Mouse (Mus musculus) ES-E14 (cell line): ENCODE measurements around the gene Taar3. TPM values are rescaled to one million over a fixed set of nuclear protein-coding genes. Genes with fewer than 3 reads are reported as not detected.

ENCODE experiments used
- DNase-seq: peaks from one replicate; pipeline ENCODE4 v3.0.0-alpha.2; 2013; ENCODE audit warnings: low read depth, low spot score
- H3K27ac ChIP-seq: 2 replicates; pipeline ENCODE4 v1.5.1; 2012; ENCODE audit warnings: low read depth, mild to moderate bottlenecking, low read length, moderate library complexity, mixed read lengths; ENCODE audit not compliant: poor library complexity, insufficient read depth, severe bottlenecking
- H3K36me3 ChIP-seq: 2 replicates; pipeline ENCODE4 v1.6.1; 2012; ENCODE audit warnings: mild to moderate bottlenecking, low read length, moderate library complexity, mixed read lengths; ENCODE audit not compliant: control insufficient read depth, poor library complexity, insufficient read depth, severe bottlenecking
- H3K4me1 ChIP-seq, 2 experiments: fragments of 150-350 bp in 1 of 2; sonication (generic) in 1 of 2; 2 replicates each; pipeline ENCODE4 v1.6.1; 2012; ENCODE audit warnings: low read length in 2 of 2, mild to moderate bottlenecking in 1 of 2, mixed read lengths in 1 of 2; ENCODE audit not compliant: control insufficient read depth in 2 of 2, insufficient read depth in 2 of 2, poor library complexity in 1 of 2
- H3K4me3 ChIP-seq, 2 experiments: fragments of 150-350 bp in 1 of 2; sonication (generic) in 1 of 2; 2 replicates each; pipeline ENCODE4 v1.5.1; 2012; ENCODE audit warnings: low read length in 2 of 2, low read depth in 1 of 2, mild to moderate bottlenecking in 1 of 2, mixed read lengths in 1 of 2; ENCODE audit not compliant: insufficient read depth in 1 of 2, poor library complexity in 1 of 2, severe bottlenecking in 1 of 2
- H3K9ac ChIP-seq: 2 replicates; pipeline ENCODE4 v1.6.1; 2012; ENCODE audit warnings: low read depth, mild to moderate bottlenecking, low read length, mixed read lengths; ENCODE audit not compliant: poor library complexity, insufficient read depth, severe bottlenecking
- H3K9me3 ChIP-seq: fragments of 150-350 bp; sonication (generic); 2 replicates; pipeline ENCODE4 v1.6.1; 2012; ENCODE audit warnings: low read depth, mild to moderate bottlenecking, low read length; ENCODE audit not compliant: control insufficient read depth, insufficient read depth
- CHD2 ChIP-seq: IDR thresholded peaks from 2 replicates; pipeline ENCODE4 v1.6.1; 2014; ENCODE audit warnings: mild to moderate bottlenecking, low read depth, low read length, inconsistent platforms
- HCFC1 ChIP-seq: IDR thresholded peaks from 2 replicates; pipeline ENCODE4 v1.6.1; 2012; ENCODE audit warnings: low read length, inconsistent platforms, borderline replicate concordance; ENCODE audit not compliant: insufficient read depth
- MAFK ChIP-seq: IDR thresholded peaks from 2 replicates; pipeline ENCODE4 v1.6.1; 2014; ENCODE audit warnings: mild to moderate bottlenecking, low read depth, low read length, inconsistent platforms; ENCODE audit not compliant: insufficient read depth
- ZC3H11A ChIP-seq: IDR thresholded peaks from 2 replicates; pipeline ENCODE4 v1.6.1; 2012; ENCODE audit warnings: low read depth, mild to moderate bottlenecking, inconsistent platforms, low read length, borderline replicate concordance
- ZNF384 ChIP-seq: IDR thresholded peaks from 2 replicates; pipeline ENCODE4 v1.6.1; 2012; ENCODE audit warnings: low read depth, low read length, inconsistent platforms
- in situ Hi-C, 2 experiments: fragments of 600-800 bp; cut with MboI; formaldehyde crosslinking; loops; one replicate each; pipeline ENCODE4 v1.15.1; 2025; ENCODE audit warnings: low sequenced_read_pairs in 2 of 2, inconsistent platforms in 1 of 2; ENCODE audit not compliant: unreplicated experiment in 2 of 2
- total RNA-seq: library from RNA; depleted of rRNA; stranded (reverse); fragments of 300-350 nt; gene quantifications from 2 replicates; pipeline ENCODE4 v1.2.3, GENCODE M21; 2012

Gene Taar3
- total RNA-seq, 1 experiment = not detected

GRCm38 (mm10) chr10:23951714-23952113 lies 2.4 kb downstream of the Taar3 start:
- H3K4me1 ChIP-seq = no peaks in the 10 kb centered on the region; a peak in 1 of 4 replicates
- H3K9me3 ChIP-seq = no peaks in the 10 kb centered on the region
- H3K9ac ChIP-seq = no peak overlapping the region
- H3K4me3 ChIP-seq = no peak overlapping the region
- in situ Hi-C loops = loop anchor here in 1 of 2 experiments (25.0 kb wide), 1 partner anchor 661 kb away; no protein-coding TSS in a partner anchor
- TF ChIP-seq HCFC1 (no peak), ZC3H11A (no peak), MAFK (no peak), ZNF384 (no peak), CHD2 (no peak)
- DNase-seq = no peak
- no peak overlapping the region for H3K27ac ChIP-seq
- no peaks in the 10 kb centered on the region for H3K36me3 ChIP-seq

GRCm38 (mm10) chr10:23959071-23959470 lies 9.7 kb downstream of the Taar3 start:
- no peak for DNase-seq
- in situ Hi-C loops = loop anchor here in 1 of 2 experiments (25.0 kb wide), 1 partner anchor 653 kb away; no protein-coding TSS in a partner anchor

GRCm38 (mm10) chr10:23960444-23960915 lies 11.1 kb downstream of the Taar3 start, which contains the start of gene Taar4:
Taar4 (plus strand) TSS chr10:23960494.
- no peak for TF ChIP-seq ZNF384
- TF ChIP-seq MAFK = no peak
- no peak for TF ChIP-seq HCFC1
- TF ChIP-seq ZC3H11A = no peak
- TF ChIP-seq CHD2 = no peak
- in situ Hi-C loops = loop anchor here in 1 of 2 experiments (25.0 kb wide), 1 partner anchor 652 kb away; no protein-coding TSS in a partner anchor
- Histone ChIP-seq H3K9ac (no peak within 1 kb of the TSS), H3K4me1 (no peaks in the 10 kb centered on the region), H3K36me3 (no peaks in the 10 kb centered on the region), H3K4me3 (no peak within 1 kb of the TSS), H3K27ac (no peak within 1 kb of the TSS), H3K9me3 (no peaks in the 10 kb centered on the region)
- no peak for DNase-seq

More at GRCm38 (mm10) chr10:23959071-23959470, 9.7 kb downstream of the Taar3 start:
- Histone ChIP-seq H3K4me3 (no peak overlapping the region), H3K4me1 (no peaks in the 10 kb centered on the region; a peak in 1 of 4 replicates), H3K9ac (no peak overlapping the region), H3K36me3 (no peaks in the 10 kb centered on the region), H3K27ac (no peak overlapping the region), H3K9me3 (no peaks in the 10 kb centered on the region)
- no peak for TF ChIP-seq MAFK
- TF ChIP-seq ZC3H11A = no peak
- TF ChIP-seq CHD2 = no peak
- TF ChIP-seq ZNF384 = no peak
- TF ChIP-seq HCFC1 = no peak

GRCm38 (mm10) chr10:23963444-23963843 lies 14.1 kb downstream of the Taar3 start:
- no peaks in the 10 kb centered on the region for H3K4me1 ChIP-seq
- TF ChIP-seq HCFC1 = no peak
- no peak for TF ChIP-seq MAFK
- no peak for TF ChIP-seq ZC3H11A
- TF ChIP-seq ZNF384 = no peak
- TF ChIP-seq CHD2 = no peak
- no peaks in the 10 kb centered on the region for H3K9me3 ChIP-seq
- no peak for DNase-seq
- H3K36me3 ChIP-seq = no peaks in the 10 kb centered on the region
- H3K9ac ChIP-seq = no peak overlapping the region
- H3K4me3 ChIP-seq = no peak overlapping the region
- in situ Hi-C loops = loop anchor here in 1 of 2 experiments (25.0 kb wide), 1 partner anchor 649 kb away; no protein-coding TSS in a partner anchor
- no peak overlapping the region for H3K27ac ChIP-seq
